Mouse (Mus musculus) neural tube, embryonic 15.5 days (tissue): ENCODE data around the gene Tpk1. TPM values are rescaled to one million over a fixed set of nuclear protein-coding genes. Genes with fewer than 3 reads are reported as not detected.

ENCODE experiments used
- ATAC-seq: fragments of 200-750 bp; cut with Nextera tagmentation; 2 replicates; pipeline ENCODE4 v1.8.0; 2017; ENCODE audit warnings: mild to moderate bottlenecking, moderate TSS enrichment, moderate library complexity; ENCODE audit not compliant: low FRiP score
- H3K27ac ChIP-seq: fragments of 300-500 bp; sonication (generic); replicated peaks from 2 replicates; pipeline ENCODE4 v1.5.1; 2015; ENCODE audit warnings: mild to moderate bottlenecking, inconsistent platforms
- H3K27me3 ChIP-seq: fragments of 300-500 bp; sonication (generic); replicated peaks from 2 replicates; pipeline ENCODE4 v1.6.1; 2015; ENCODE audit warnings: inconsistent platforms
- H3K36me3 ChIP-seq: fragments of 300-500 bp; sonication (generic); 2 replicates; pipeline ENCODE4 v1.6.1; 2015; ENCODE audit warnings: inconsistent platforms
- H3K4me1 ChIP-seq: fragments of 300-500 bp; sonication (generic); 2 replicates; pipeline ENCODE4 v1.6.1; 2015; ENCODE audit warnings: inconsistent platforms
- H3K4me2 ChIP-seq: fragments of 300-500 bp; sonication (generic); 2 replicates; pipeline ENCODE4 v1.6.1; 2015; ENCODE audit warnings: inconsistent platforms, mild to moderate bottlenecking, moderate library complexity
- H3K4me3 ChIP-seq: fragments of 300-500 bp; sonication (generic); replicated peaks from 2 replicates; pipeline ENCODE4 v1.5.1; 2015; ENCODE audit warnings: mild to moderate bottlenecking, inconsistent platforms
- H3K9ac ChIP-seq: fragments of 300-500 bp; sonication (generic); replicated peaks from 2 replicates; pipeline ENCODE4 v1.6.1; 2015; ENCODE audit warnings: mild to moderate bottlenecking, inconsistent platforms
- H3K9me3 ChIP-seq: fragments of 300-500 bp; sonication (generic); replicated peaks from 2 replicates; pipeline ENCODE4 v1.6.1; 2016; ENCODE audit warnings: inconsistent platforms
- WGBS: fragments of 180-500 bp; shearing (Covaris S2); methylation state at CpG from one replicate; pipeline ENCODE4 v1.1.7; 2015; ENCODE audit warnings: mixed read lengths; 5-methylcytosine and 5-hydroxymethylcytosine counted together
- polyA plus RNA-seq: library from polyadenylated mRNA; unstranded; fragments of >200 nt; fragmentation: Nextera tagmentation; extraction: Ambion mirVana; gene quantifications from 2 replicates; pipeline ENCODE4 v1.2.1, GENCODE M21; 2015

The Tpk1 gene
- polyA plus RNA-seq, 1 experiment from 2014 or later: 4.7 TPM

DNA sequence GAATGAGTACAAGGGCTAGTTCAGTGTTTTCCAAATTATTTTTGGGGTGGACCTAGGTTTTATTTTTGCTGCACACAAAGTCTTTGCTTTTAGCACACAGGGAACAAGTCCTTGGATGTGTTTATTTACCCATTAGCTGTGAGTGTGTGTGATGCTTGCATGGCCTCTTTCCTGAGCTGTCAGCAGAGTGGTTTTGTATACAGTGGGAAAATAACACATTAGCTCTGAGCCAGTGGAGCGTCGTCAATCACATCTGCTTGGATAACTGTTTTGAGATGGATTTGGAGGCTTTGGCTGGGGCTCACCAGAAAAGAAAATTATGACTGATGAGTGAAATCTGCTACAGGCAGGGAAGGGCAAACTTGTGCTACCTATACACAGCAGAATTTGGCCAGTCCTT is 323.7 kb downstream of the Tpk1 start:
- 76% methylated on average over 2 of the region's 2 CpGs for WGBS
- Histone ChIP-seq H3K9me3 (no peaks in the 10 kb centered on the region), H3K4me1 (0 out of 2 replicates have a peak, but pooled peaks cover 2% of the 10 kb centered on the region), H3K27me3 (no peaks in the 10 kb centered on the region), H3K36me3 (no peaks in the 10 kb centered on the region), H3K9ac (no peak overlapping the region), H3K27ac (no peak overlapping the region), H3K4me3 (no peak overlapping the region), H3K4me2 (no peak overlapping the region)
- ATAC-seq: no peak; the same call in 1 of the 2 replicates

DNA sequence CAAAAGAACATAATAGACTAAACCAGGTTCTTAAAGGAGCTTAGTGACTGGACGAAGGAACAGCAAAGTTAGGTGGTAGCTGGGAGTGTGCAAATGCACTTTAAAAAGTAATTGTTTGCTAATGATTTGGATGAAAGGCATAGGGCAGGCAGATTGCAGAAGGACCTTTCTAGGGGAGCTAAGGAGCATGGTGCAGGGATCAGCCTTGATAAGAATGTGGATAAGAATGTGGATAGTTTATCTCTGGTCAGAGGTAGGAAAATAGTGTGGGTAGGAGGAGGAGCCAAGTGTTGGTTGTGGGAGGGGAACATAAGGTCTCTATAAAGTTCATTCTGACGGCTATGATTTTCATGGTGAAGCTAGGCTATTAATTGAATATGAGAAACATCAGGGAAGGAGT is 327.3 kb downstream of the Tpk1 start:
- ATAC-seq: no peak
- Histone ChIP-seq H3K9me3 (no peaks in the 10 kb centered on the region), H3K9ac (no peak overlapping the region), H3K27ac (no peak overlapping the region), H3K4me2 (no peak overlapping the region), H3K36me3 (no peaks in the 10 kb centered on the region), H3K4me3 (no peak overlapping the region), H3K4me1 (0 out of 2 replicates have a peak, but pooled peaks cover 8% of the 10 kb centered on the region), H3K27me3 (no peaks in the 10 kb centered on the region)
- 75% methylated on average over 2 of the region's 2 CpGs for WGBS

DNA sequence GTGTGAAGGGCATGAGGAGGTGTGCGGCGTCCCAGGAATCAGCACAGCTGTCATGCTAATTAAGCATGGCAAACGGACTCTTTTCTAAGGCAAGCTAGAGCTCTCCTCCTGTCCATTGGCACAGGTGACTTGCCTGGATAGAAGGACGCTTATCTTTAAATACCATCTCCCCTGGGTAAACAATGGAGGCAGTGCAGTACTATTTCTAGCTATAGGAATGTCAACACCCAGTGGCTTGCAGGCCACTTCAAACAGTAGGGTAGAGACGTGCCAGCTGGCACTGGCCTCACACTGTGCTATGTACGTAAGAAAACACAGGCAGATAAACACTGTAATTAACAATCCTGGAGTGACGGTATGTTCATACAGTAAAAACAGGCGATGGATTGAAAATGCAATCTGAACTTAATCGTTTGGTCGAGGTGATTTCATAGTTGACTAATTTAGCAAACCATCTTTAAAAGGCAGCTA is 328.6 kb downstream of the Tpk1 start:
- peak; percentile 72; the same call in 1 of the 2 replicates for ATAC-seq
- Histone ChIP-seq H3K27ac (no peak overlapping the region), H3K36me3 (no peaks in the 10 kb centered on the region), H3K4me3 (no peak overlapping the region), H3K27me3 (no peaks in the 10 kb centered on the region), H3K4me2 (no peak overlapping the region), H3K9me3 (no peaks in the 10 kb centered on the region), H3K4me1 (0 out of 2 replicates have a peak, but pooled peaks cover 8% of the 10 kb centered on the region), H3K9ac (no peak overlapping the region)
- WGBS: 33% methylated on average over 10 of the region's 10 CpGs

DNA sequence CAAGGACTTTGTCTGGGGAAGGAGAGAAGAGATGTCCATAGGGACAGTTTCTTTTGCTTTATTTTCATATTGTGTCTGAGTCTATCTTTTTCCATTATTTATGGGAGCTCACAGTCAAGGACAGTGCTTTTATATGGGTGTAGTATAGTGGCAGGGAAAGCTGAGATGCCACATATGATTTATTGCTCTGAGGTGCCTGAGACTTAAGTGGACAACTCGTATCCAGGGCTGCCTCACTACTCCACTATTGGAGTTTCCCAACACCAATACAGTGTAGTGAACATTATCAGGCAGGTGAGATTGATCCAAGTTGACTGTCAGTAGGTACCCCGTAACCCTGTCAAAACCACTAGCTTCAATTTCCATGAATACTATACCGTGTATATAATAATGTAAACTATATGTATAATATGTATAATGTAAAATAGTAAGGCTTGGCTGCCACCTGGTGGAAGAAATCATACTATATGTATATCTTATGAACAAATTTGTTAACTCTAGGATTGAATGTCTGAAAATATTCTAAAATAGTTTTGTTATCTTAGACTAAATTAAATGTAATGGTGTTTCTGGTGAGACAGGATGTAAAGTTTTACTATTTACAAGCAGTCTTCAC is 330.4 kb downstream of the Tpk1 start:
- Histone ChIP-seq H3K36me3 (no peaks in the 10 kb centered on the region), H3K27me3 (no peaks in the 10 kb centered on the region), H3K4me2 (no peak overlapping the region), H3K9ac (no peak overlapping the region), H3K27ac (no peak overlapping the region), H3K4me3 (no peak overlapping the region), H3K9me3 (no peaks in the 10 kb centered on the region), H3K4me1 (0 out of 2 replicates have a peak, but pooled peaks cover 8% of the 10 kb centered on the region)
- ATAC-seq: peak; percentile 42; the same call in 1 of the 2 replicates
- WGBS: 76% methylated on average over 3 of the region's 3 CpGs

DNA sequence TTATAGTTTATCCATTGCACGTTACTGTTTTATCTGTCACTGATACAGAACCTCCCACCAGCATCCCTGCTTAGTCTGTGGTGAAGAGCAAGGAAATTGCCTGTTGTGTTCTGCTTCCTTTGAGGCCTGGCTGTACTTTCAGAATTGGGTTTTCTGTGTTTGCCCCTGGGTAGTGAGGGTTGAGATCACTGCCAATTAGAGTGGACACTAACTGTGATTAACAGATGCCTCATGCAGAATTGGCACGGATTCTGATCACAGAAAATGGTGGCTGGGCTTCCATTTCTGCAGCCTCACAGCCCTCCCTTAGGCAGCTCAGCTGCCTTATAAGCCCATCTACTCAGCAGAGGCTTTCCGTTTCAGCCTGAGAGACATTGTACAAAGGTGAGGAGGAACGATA is 332.6 kb downstream of the Tpk1 start:
- Histone ChIP-seq H3K36me3 (no peaks in the 10 kb centered on the region), H3K4me2 (no peak overlapping the region), H3K27ac (no peak overlapping the region), H3K9me3 (no peaks in the 10 kb centered on the region), H3K4me3 (no peak overlapping the region), H3K27me3 (no peaks in the 10 kb centered on the region), H3K4me1 (0 out of 2 replicates have a peak, but pooled peaks cover 8% of the 10 kb centered on the region), H3K9ac (no peak overlapping the region)
- ATAC-seq: no peak; the same call in 1 of the 2 replicates
- 62% methylated on average over 4 of the region's 4 CpGs for WGBS

DNA sequence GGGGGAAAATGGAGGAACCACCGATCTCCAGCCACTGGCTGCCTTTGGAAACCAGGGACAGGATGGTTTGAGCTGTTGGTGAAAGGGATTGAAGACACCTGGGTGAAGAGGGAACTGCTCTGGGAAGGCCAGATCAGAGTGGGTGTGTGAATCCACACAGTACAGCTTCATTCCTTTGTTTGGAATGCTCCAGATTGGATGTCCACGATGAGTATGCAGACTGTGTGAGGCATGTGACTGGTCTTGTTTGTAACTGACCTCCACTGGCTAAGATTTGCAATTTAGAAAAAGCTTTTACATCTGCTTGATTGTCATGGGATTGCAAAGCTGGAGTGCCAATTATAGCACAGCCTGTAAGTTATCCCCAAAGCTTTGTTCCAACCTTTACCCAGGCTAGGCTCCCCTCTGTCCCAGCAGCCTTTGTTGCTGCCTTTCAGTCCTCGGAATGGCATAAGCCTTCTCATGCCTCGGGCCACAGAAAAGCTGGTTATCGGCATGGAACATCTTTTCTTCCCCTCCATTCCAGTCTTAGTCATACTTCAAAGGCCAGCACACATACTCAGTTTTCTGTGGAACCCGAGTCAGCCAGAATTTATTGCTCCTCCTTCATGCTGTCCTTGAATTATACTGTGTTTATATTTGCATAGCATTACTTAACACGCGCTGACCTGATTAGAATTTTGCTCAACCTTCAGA is 353.0 kb downstream of the Tpk1 start:
- Histone ChIP-seq H3K9me3 (no peaks in the 10 kb centered on the region), H3K27me3 (no peaks in the 10 kb centered on the region), H3K4me3 (no peak overlapping the region), H3K4me1 (no peaks in the 10 kb centered on the region), H3K27ac (no peak overlapping the region), H3K36me3 (no peaks in the 10 kb centered on the region), H3K4me2 (no peak overlapping the region), H3K9ac (no peak overlapping the region)
- ATAC-seq: peak; percentile 38; the same call in 1 of the 2 replicates
- 41% methylated on average over 8 of the region's 8 CpGs for WGBS

GRCm38 (mm10) chr6:43312546-43312945 is 353.5 kb downstream of the Tpk1 start:
- no peak for ATAC-seq
- Histone ChIP-seq H3K9me3 (no peaks in the 10 kb centered on the region), H3K4me3 (no peak overlapping the region), H3K4me1 (no peaks in the 10 kb centered on the region), H3K4me2 (no peak overlapping the region), H3K27me3 (no peaks in the 10 kb centered on the region), H3K36me3 (no peaks in the 10 kb centered on the region), H3K27ac (no peak overlapping the region), H3K9ac (no peak overlapping the region)

- no peaks in the 10 kb centered on the region for H3K36me3 ChIP-seq
- no peaks in the 10 kb centered on the region for H3K9me3 ChIP-seq
- H3K27me3 ChIP-seq: no peaks in the 10 kb centered on the region
- WGBS: 82% methylated on average over 6 of the region's 6 CpGs
- no peak overlapping the region for H3K27ac ChIP-seq
- H3K4me1 ChIP-seq: no peaks in the 10 kb centered on the region
- H3K4me2 ChIP-seq: no peak overlapping the region
- ATAC-seq: no peak
- no peak overlapping the region for H3K4me3 ChIP-seq
- no peak overlapping the region for H3K9ac ChIP-seq
Measured at GRCm38 (mm10) chr6:43310071-43310470, 356.0 kb downstream of the Tpk1 start.

GRCm38 (mm10) chr6:43309454-43309853 is 356.6 kb downstream of the Tpk1 start, which contains the start of gene Nobox:
Gene Nobox, minus strand, starts transcription at chr6:43309554.
- H3K4me2 ChIP-seq: no peak within 1 kb of the TSS
- no peaks in the 10 kb centered on the region for H3K27me3 ChIP-seq
- H3K36me3 ChIP-seq: no peaks in the 10 kb centered on the region
- no peak within 1 kb of the TSS for H3K4me3 ChIP-seq
- H3K27ac ChIP-seq: no peak within 1 kb of the TSS
- H3K9me3 ChIP-seq: no peaks in the 10 kb centered on the region
- no peak within 1 kb of the TSS for H3K9ac ChIP-seq
- 74% methylated on average over 16 of the region's 16 CpGs for WGBS
- H3K4me1 ChIP-seq: no peaks in the 10 kb centered on the region
- no peak for ATAC-seq

- Histone ChIP-seq H3K4me2 (no peak overlapping the region), H3K4me3 (no peak overlapping the region), H3K36me3 (no peaks in the 10 kb centered on the region), H3K9me3 (no peaks in the 10 kb centered on the region), H3K4me1 (peaks cover 9% of the 10 kb centered on the region), H3K27me3 (no peaks in the 10 kb centered on the region), H3K27ac (no peak overlapping the region), H3K9ac (no peak overlapping the region)
- WGBS: 13% methylated on average over 2 of the region's 2 CpGs
- peak; percentile 76; the same call in 1 of the 2 replicates for ATAC-seq
Measured at GRCm38 (mm10) chr6:43297508-43297850, 368.6 kb downstream of the Tpk1 start.

GRCm38 (mm10) chr6:43296798-43297507 is 369.1 kb downstream of the Tpk1 start:
- no peak overlapping the region for H3K4me3 ChIP-seq
- peak; percentile 80; the same call in 1 of the 2 replicates for ATAC-seq
- no peaks in the 10 kb centered on the region for H3K27me3 ChIP-seq
- H3K9ac ChIP-seq: no peak overlapping the region
- peaks cover 9% of the 10 kb centered on the region for H3K4me1 ChIP-seq
- no peaks in the 10 kb centered on the region for H3K9me3 ChIP-seq
- peak overlapping the region; percentile 26; the same call in 1 of the 2 replicates for H3K4me2 ChIP-seq
- H3K36me3 ChIP-seq: no peaks in the 10 kb centered on the region
- H3K27ac ChIP-seq: no peak overlapping the region
- 37% methylated on average over 7 of the region's 7 CpGs for WGBS
